Mouse (Mus musculus) left cerebral cortex, postnatal 10 days (tissue): Measurements from ENCODE around the gene Rpl21. TPM values are rescaled to one million over a fixed set of nuclear protein-coding genes. Genes with fewer than 3 reads are reported as not detected.

Experiments used
- DNase-seq, 2 experiments: peaks; one replicate each; pipeline ENCODE4 v3.0.0; 2021 to 2022; ENCODE audit warnings: low spot score in 2 of 2, mixed read lengths in 1 of 2; ENCODE audit errors: extremely low spot score in 1 of 2
- intact Hi-C: fragments of 180-260 bp; cut with DNase I; formaldehyde crosslinking; loops from one replicate; pipeline ENCODE4 v1.15.1; 2025
- total RNA-seq, 2 experiments: library from RNA; stranded (reverse); gene quantifications; 2 replicates each; pipeline ENCODE4 v1.2.3; 2021

The Rpl21 gene
- total RNA-seq, 2 experiments from 2014 or later: 183 to 190 TPM

DNA sequence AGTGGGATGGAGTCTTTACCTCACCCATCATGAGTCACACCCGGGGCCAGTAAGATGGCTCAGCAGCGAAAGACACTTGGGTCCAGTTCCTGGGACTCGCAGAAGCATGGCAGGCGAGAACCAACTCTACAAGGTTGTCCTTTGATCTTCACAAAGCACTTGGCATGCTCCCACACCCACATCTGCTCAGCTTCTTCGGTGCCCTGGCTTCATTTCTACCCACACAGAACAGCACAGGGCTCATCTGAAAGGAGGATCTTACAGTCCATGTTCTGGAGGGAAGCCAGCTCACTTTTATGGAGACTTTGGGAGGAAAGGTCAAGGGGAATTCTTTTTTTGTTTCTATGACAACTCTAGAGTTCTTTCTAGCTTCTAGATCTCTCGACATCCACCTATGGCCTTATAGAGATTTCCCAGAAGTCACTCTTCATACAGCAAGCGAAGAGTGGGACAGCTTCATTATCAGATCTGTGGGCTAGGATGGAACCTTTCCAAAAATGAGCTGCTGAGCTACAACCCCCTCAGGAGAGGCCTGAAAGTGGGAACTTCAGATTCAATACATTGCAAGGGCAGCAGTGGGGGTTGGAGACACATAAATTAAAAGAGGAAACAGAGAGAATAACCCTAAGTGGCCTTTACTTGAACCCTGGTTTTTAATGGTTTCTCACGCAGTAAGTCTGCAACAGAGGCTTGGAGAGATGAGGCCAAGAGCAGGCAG is 13.6 kb upstream of the Rpl21 start:
- intact Hi-C loops: no loop called here
- no peak for DNase-seq

- intact Hi-C loops: no loop called here
- no peak for DNase-seq
Measured at GRCm38 (mm10) chr5:146823005-146823404, 9.7 kb upstream of the Rpl21 start.

- DNase-seq: no peak
- intact Hi-C loops: no loop called here
Measured at GRCm38 (mm10) chr5:146829528-146829927, 3.2 kb upstream of the Rpl21 start.

- no peak for DNase-seq
- intact Hi-C loops: loop anchor here (2.0 kb wide), 1 partner anchor 38 kb away; the partner anchor contains the start of gene Usp12
Measured at GRCm38 (mm10) chr5:146832435-146832768, 288 bp upstream of the Rpl21 start.

DNA sequence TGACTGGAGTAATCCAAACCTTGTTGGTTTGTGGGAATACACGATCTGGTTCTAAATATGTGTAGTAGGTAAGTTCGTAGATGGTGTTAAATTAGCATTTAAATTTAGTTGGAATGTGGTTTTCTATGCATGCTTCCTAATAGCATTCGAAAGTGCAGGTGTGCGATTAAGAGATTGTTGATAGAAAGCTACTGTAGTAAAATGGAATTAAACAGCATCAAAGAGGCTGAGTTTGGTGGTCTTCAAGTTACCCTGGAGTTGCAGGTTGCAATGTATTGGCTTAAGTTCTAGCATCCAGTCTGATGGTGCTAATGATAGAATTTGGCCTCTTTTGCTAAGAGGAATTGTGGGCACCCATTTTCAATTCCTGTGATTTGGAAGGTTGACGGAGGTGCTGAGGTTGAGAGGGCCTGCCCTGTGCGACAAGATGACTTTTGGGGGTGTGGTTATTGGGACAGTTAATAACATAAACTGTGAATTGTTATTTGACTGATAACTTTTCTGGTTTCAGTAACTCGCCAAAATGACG is 1.0 kb downstream of the Rpl21 start:
- intact Hi-C loops: loop anchor here (2.0 kb wide), 1 partner anchor 39 kb away; the partner anchor contains the start of gene Usp12
- DNase-seq: no peak

DNA sequence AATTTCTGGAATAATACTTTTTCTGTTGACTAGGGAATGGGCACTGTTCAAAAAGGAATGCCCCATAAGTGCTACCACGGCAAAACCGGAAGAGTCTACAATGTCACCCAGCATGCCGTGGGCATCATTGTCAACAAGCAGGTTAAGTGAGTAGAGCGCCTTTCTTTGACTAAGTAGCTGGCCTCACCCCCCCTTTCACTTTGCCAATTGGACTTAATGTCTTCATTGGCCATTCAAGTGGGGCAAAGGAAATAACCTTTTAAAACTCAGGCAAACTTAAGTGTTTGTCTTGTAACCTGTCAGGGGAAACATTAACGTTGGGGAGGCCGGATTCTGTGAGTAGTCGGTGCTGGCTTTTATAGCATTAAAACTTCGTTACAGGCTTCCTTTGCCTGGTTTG is 2.3 kb downstream of the Rpl21 start:
- intact Hi-C loops: no loop called here
- DNase-seq: no peak

GRCm38 (mm10) chr5:146837967-146838720 is 5.5 kb downstream of the Rpl21 start:
- intact Hi-C loops: no loop called here
- DNase-seq: no peak

DNA sequence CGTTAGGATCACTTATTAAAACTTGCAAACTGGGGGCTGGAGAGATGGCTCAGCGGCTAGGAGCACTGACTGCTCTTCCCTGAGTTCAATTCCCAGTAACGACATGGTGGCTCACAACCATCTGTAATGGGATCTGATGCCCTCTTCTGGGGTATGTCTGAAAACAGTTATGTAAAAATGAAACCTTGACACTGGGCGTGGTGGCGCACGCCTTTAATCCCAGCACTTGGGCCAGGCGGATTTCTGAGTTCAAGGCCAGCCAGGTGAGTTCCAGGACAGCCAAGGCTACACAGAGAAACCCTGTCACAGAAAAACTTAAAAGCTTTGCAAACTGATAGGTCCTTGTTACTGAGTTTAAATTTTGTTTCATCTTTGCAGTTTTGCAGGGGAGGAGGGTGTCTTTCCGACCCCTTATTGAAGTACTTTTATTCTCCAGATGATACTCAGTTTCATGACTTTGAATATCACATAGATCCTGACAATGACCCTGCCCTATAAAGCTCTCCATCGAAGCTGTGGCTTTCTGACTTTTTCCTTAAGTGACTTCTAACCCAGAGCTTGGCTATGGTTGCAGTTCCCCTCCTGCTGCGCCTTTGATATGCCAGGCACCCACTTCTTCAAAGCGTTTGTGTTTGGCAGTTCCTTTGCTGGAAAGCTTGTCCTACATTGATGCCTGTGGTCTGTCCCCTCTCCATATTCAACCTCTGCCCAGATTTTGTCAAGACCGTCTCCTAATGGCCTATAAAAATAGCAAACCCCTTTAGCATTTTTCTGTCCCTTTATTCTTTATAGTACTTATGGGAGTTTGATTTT is 6.4 kb downstream of the Rpl21 start:
- intact Hi-C loops: no loop called here
- no peak for DNase-seq

DNA sequence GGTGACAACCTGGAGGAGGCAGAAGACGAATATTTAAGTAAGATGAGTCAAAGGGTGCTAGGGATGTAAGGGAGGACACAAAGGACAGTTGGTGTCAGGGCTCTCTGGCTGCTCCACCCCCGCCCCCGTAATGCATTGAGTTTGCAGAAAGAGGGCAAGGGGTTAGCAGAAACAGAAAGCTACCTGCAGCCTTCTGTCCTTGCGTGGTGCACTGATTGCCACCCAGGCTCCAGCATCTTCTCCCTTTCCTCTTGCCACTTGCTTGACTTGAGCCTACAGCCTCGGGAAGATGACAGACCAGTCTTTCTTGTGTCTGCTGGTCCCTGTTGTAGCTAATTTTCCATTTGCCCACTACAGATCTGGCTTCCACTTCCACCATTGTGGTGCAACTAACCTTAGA is 7.1 kb downstream of the Rpl21 start:
- intact Hi-C loops: loop anchor here (5.0 kb wide), 1 partner anchor 132 kb away; no protein-coding TSS in a partner anchor

GRCm38 (mm10) chr5:146840422-146840821 is 7.7 kb downstream of the Rpl21 start:
- no peak for DNase-seq
- intact Hi-C loops: loop anchor here (5.0 kb wide), 1 partner anchor 133 kb away; no protein-coding TSS in a partner anchor

More for the DNA sequence above, 7.1 kb downstream of the Rpl21 start:
- no peak for DNase-seq

DNA sequence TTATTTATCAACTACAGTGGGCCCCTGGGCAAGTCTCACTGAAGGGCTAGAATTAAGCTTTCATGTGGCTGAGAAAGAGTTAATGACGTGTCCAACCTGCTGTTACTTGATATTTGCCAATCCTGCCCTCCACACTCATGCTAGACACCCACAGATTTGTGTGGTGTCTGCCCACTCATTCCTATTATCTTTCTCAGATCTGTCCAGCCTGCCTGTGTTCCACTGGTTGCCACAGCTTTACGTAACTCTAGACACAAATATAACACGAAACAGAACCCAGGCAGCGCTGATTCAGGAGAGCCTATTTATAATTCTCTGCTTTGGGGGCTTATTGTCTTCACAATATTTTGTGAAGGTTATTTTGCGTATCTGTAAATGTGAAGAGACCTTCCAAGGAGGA is 8.6 kb downstream of the Rpl21 start:
- DNase-seq: no peak
- intact Hi-C loops: loop anchor here (5.0 kb wide), 1 partner anchor 134 kb away; no protein-coding TSS in a partner anchor

GRCm38 (mm10) chr5:146841996-146842395 is 9.3 kb downstream of the Rpl21 start:
- intact Hi-C loops: loop anchor here (5.0 kb wide), 1 partner anchor 135 kb away; no protein-coding TSS in a partner anchor
- DNase-seq: no peak

- intact Hi-C loops: loop anchor here (5.0 kb wide), 1 partner anchor 137 kb away; no protein-coding TSS in a partner anchor
- DNase-seq: no peak
Measured at GRCm38 (mm10) chr5:146844301-146844941, 11.7 kb downstream of the Rpl21 start.

DNA sequence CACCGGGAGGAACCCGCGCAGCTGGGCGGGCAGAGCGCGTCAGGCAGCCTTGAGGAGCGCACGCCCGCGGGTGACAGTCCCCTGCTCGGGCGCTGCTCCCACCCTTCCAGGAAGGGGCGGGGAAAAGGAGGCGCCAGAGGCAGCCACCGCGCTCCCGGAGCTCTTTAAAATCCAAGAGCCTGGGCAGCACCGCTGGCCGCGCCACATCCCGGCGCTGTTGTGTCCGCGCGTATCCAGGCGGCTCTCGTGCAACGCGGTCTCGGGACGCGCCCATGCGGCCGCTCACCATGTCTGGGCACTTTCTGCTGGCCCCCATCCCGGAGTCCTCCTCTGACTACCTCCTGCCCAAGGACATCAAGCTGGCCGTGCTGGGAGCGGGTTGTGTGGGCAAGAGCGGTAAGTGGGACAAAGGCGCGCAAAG is 12.3 kb downstream of the Rpl21 start, which contains the start of gene Rasl11a:
Rasl11a (plus strand) TSS at position 127 of the 421 bp plus-strand sequence.
- intact Hi-C loops: loop anchor here (5.0 kb wide), 1 partner anchor 138 kb away; no protein-coding TSS in a partner anchor
- peak; percentile 75 to 93 for DNase-seq

GRCm38 (mm10) chr5:146846489-146846888 is 13.8 kb downstream of the Rpl21 start:
- intact Hi-C loops: no loop called here
- DNase-seq: no peak

- intact Hi-C loops: no loop called here
Measured at GRCm38 (mm10) chr5:146848936-146849582, 16.4 kb downstream of the Rpl21 start.

DNA sequence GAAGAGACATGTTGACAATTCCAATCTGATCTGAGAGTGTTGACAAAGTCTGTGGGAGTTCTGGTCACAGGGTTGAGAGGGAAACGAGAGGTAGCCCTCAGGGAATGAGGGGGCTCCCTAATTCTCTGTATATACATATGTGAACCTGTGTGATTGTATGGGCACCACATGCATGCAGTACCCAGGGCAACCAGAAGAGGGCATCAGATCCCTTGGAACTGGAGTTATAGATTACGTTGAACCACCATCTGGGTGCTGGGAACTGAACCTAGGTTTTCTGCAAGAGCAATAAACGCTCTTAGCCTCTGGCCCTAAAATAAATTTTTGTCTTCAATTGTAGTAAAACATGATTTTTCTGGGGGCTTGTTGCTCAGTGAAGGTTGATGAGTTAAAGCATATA is 23.4 kb downstream of the Rpl21 start:
- intact Hi-C loops: loop anchor here (5.0 kb wide), 1 partner anchor 36 kb away; no protein-coding TSS in a partner anchor
- no peak for DNase-seq

More at GRCm38 (mm10) chr5:146848936-146849582, 16.4 kb downstream of the Rpl21 start:
- DNase-seq: no peak

DNA sequence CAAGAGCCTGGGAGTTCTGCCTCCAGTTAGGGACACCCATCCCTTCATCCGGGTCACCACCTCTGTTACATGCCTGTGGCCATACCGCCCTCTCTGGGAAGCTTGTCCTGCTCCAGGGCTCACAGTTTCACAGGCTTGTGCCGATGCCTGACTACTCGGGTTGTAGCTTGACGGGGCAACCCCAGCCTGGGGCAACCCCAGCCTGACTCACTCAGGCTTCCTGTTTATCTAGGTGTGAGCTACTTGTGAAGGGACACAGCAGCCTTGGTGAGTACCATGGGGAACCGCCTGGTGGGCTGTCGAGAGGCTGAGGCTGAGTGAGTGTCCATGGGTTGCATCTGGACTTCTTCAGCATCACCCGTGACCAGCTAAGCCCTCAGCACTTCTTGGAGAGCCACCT is 24.9 kb downstream of the Rpl21 start:
- no peak for DNase-seq
- intact Hi-C loops: loop anchor here (5.0 kb wide), 1 partner anchor 35 kb away; no protein-coding TSS in a partner anchor
